Mouse (Mus musculus) retina, postnatal 7 days (tissue): ENCODE results near the gene Hexb.

Experiments
- DNase-seq: peaks from one replicate; pipeline ENCODE4 v3.0.0-alpha.2; 2012; ENCODE audit warnings: low read depth, low spot score

Hexb gene

DNA sequence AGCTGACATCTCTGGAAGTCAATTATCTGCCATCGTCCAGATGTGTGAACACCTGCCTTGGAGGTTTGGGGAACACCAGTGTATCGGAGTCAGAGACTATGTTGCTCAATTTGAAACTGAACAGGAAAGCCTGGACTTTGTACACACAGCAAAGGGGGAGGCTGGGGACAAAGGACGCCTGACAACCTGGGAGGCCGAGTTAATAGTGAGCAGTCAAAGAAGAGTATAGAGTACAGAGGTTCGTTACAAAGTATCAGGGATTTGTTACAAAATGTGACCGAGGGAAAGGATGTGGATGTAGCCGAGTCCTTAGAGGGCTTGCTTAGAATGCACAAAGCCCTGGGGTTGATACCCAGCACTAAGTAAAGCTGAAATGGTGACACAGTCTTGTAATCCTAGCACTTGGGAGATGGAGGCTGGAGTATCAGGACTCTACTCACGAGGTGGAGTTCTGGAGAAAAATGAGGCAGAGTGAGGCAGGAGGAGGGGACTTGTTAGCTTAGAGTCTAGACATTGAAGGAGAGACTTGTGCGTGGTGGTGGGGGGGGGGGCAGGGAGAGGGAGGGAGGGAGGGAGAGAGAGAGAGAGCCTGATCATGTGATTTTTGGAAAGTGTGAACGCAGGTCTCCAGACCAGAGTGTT is 26.3 kb upstream of the Hexb start:
- DNase-seq, result no peak

DNA sequence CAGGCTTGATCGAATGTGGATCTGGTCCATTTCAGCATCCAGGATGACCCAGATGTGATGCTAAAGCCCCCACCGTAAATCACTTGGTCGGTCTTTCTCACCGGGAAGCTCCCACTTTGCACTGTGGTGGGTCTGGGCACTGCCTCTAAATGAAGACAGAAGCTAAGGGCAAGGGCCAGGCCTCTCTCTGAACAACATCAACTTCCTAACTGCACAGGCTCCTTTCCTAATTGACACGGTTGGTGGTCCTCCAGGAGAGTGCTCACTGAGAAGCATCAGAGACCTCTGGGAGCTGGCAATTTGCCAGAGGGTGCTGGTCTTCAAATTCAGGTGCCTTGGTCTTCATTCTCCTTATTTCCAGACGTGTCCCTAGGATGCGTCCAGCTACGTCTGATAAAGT is 25.7 kb upstream of the Hexb start:
- DNase-seq, result no peak

DNA sequence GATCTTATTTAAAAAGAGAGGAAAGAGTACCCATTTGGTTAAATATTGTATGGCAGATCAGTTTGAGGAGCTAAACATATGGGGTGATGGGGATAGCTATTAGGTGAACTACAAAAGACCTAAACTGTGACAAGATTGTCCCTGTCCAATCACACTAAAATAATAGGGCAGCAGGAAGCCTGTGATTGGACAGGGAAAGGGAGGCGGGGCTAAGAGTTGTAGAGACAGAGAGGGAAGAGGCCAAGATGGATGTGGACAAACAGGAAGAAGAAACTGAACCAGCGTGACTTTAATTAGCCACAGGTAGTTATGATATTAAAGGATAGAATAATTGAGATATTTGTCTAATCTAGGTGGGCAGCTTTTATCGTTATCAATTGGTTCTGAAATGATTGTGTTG is 21.9 kb upstream of the Hexb start:
- no peak for DNase-seq

DNA sequence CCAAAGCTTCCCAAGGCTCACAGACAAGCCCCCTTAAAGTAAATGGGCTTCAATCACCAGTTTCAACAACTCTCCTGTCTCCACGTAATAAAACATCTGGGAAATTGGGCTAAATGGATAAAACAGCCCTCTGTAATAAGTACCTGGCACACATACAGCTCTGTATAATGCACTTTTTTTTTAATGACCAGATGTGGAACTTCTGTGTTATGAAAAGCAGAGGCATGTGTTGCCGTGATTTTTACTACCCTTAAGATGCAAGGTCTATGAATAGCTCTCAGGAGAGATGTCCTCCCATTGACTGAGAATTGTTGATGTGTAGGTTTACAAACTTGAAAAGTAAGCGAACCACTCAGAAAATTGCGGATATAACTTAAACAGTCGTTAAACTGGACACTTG is 18.0 kb upstream of the Hexb start:
- no peak for DNase-seq

DNA sequence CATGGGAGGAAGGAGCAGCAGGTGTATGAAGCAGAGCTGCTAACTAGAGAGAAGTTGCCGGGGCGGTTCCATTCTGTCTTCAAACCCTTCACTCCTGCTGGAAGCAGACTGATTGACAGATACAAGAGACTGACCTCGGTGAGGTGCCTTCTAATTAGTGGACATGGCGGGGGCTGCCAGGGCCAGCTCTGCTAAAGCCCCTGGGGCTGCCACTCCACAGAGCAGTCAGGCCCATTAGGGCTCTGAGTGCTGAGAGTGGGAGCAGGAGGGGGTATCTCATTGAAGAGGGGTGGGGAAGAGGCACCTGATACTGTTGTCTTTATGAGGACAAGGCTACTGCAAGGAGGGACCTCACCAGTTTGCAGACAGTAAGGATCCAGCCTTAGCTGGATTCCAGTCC is 17.4 kb upstream of the Hexb start:
- no peak for DNase-seq

DNA sequence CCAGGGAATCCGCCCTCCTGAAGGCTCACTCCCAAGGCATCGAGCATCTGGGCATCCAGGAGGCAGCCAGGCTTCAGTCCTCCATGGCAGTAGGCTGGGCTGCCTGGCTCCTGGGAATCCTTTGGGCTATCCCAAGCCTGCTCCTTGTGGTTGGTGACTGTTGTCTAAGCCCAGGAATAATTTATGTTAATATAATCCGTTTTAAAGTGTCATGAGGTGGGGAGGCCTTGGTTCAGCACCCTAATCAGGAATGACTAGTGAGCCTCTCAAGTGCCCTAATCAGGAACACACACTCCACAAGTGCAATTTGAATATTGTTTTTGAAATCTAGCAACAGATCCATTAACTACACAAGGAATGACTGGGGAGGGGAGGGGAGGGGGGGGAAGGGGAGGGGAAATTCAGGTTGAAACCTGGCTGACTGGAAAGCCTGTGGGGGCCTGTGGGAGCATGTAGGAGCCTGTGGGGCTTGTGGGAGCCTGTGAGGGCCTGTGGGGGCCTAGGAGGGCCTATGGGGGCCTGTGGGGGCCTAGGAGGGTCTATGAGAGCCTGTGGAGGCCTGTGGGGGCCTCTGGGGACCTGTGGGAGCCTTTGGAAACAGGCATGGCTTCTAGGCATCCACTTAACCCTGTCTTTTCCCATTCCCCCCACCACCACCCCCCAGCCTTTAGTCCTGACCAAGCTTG is 16.6 kb upstream of the Hexb start:
- DNase-seq, result no peak

DNA sequence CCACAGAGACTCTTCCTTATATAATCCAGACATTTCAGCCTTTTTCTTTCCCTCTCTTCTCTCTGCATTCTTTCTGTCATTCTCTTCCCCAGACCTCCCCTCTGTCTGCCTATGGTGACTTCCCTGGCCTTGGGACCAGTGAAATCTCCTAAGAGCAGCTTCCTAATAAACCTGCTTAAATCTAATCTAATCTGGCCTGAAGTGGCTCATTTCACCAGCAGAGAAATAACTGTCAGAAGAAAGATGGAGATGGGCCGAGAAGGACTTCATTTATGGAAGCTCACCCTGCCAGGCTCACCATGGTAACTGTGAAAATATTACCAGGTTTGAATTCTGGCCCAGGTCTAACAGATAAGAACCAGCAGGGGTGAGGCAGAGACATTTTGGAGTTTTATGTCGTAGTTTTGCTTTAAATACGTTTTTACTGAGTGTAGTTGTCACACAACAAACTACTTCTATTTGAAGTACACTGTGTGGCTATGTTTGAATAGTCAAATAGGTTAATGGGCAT is 10.4 kb upstream of the Hexb start:
- DNase-seq, result no peak

DNA sequence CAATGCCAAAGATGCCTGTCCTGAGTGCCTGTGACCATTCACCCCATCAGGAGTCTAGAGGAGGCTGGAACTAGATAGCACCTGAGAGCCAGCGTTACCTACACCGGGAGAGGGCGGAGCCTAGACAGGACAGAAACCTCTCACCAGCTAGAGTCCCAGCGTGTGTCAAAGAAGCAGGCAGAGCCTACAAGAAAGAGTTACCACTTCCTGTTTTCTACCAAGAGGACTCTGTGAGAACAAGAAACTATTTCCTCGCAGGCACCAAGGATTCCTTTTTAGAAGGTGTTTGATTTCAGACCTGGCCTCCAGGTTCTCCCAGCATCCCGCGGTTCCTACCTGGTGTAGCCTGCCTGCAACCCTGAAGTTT is 9.9 kb upstream of the Hexb start:
- DNase-seq, result no peak

DNA sequence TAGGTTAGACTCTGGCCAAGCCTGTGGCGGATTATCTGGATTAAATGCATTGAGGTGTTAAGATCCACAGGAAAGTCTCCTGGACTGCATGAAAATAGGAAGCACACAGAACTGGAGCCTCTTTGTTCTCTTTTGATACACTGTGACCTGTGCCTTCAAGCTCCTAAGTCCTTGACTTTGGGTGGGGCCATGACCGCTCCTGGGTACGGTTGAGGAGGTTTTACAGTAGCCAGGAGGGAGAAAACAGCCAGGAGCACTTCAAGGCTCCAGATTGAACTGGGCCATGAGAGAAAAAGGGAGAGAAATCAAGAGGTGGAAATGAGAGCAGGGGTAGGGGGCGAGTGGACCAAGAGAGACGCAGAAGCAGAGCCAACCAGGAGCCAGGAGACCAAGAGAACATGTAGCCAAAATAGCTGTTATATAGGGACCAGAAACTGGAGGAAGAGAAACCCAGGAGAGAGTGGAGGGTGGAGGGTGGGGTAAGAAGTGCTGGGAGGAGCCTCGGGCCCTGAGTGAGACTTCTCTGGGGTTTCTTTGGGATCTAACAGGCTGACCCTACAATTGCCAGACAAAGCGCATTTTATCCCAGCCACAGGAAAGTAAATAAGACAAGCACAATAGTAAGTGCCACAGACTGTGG is 9.4 kb upstream of the Hexb start:
- peak; percentile 19 for DNase-seq

DNA sequence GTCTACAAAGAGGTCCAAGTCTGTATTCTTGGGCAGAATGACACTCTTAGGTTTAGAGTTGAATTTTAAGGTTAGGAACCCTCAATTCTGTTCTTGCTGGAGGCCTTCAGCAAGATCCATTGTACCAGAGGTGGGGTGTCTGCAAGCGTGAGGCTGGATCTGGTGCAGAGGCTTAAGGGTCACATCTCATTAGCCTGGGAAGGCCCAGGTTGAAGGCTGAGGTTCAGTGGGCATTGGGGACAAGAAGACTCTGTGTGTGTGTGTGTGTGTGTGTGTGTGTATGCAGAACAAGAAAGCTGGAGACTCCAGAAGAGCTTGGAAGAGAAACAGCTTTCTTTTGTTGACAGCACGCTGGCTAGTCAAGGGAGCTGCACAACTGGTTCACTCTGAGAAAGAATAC is 7.9 kb upstream of the Hexb start:
- DNase-seq, result no peak

DNA sequence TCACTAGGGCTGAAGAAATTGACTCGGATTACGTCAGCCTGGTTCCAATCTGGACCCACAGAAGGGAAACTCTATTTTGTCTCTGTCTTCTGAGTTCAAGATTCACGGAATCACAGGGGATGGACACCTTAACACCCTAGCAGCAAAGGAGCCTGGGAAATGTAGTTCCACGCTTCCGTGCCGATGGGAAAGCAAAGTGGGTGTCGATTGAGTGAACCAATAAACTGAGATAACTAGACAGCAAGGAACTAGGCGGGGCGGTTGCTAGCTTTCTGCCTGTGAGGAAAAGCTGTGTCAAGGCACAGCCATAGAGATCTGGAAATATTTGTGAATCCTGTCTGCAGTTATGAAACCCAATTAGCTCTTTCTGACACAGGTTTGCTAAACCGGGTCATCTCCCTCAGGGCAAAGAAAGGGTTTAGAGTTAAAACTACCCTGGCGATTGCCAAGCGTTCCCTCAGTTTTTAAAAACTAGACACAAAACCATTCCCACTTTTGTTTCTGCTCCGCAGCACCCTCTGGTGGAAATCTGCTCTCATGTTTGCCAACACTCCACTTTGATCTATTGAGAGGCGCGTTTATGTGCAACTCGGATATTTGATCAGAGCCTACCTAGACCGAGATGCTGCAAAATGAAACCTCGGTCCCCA is 7.0 kb upstream of the Hexb start:
- DNase-seq, result peak; percentile 56

DNA sequence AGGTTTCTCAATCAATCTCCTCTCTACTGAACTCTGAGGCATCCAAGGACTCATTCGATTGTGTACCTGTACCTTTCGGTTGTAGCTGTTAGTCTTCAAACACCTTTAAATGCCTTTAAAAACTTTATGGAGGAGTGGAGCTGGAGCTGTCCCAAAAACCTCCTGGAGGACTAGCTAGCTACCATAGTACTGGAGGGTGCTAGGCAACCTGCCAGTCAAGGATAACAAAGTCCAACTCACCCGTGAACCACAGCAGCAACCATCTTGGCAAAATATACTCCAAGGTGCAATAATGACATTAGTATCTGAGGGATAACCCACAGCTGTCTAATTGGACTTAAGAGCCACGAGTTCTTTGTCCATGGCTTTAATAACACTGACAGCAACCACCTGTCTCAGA is 3.7 kb upstream of the Hexb start:
- no peak for DNase-seq

DNA sequence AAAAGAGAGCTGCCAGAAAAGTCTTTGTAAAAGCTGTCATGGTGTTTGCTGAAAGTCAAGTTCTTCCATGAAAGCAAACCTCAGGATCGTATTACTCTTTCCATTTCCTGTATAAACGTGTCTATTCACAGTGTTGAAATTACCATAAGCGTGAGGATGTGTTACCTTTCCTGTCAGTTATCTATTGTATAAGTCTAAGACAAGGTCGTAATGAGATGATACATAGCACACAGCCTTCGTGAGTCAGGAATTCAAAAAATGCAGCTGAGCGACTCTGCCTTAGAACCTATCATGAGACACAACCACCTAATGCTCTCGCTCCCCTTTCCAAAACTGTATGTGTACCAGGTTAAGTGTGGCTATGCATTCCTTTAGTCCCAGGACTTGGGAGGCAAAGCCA is 2.9 kb upstream of the Hexb start:
- no peak for DNase-seq

DNA sequence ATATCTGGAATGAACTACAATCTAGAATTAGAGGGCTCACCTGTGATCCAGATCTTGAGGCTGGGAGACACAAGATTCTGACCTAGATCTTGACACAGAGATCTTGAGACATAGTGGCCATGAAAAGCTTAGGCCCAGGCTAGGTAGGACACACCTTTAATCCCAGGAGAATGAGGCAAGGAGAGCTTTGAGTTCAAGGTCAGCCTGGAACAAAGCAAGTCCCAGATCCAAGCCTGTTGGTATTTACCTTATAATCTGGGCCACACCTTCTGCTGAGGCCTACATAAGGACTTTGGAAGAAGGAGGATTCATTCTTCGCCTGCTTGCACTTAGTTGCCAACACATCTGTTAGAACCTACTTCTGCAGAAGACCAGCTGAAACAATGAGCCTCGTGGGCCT is 966 bp upstream of the Hexb start:
- no peak for DNase-seq

DNA sequence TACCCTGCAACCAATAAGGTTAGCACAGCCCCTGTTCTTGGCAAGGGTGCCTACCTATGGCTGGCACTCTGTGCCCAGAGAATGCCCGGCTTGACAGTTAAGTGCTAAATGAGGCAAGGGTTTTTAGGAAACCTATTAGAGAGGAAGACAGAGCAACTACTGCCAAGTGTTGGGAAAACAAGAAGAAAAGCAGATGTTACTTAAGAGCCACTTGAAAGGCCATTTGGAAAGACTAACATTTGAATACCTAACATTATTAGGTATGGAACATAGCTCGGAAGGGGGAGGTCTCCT is 1.3 kb downstream of the Hexb start:
- no peak for DNase-seq

DNA sequence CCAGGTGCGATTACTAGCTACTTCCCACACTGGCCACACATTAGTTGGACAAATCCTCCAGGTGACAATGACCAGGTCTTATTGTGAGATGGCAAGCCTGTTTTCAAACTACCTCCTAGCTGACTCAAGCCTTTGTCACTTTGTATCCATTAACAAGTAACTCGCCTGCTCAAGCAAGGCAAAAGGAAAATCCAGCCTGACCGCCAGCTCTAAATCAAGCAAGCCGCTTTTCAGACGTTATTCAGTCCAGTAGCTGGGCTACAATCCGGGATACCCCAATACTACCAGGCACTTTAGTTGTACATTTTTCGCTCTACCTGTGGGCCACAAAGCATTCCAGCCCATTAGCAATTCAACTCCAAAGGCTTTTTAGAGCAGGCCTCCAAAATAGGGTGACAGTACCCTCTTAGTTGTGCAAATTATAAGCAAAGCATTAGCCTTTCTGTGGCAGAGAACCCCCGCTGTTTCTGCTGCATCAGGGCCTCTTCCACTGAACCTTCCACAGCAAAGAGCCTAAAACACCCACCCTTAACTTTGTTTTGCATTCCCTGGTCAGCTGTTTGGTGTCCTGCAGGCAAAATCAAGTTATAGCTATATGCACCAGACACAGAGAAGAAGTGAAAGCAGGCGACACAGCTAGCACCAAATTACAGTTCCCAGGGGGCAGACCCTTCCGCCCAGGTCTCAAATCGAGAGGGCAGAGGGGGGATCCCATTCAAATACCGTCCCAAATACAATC is 1.8 kb downstream of the Hexb start:
- DNase-seq, result no peak

DNA sequence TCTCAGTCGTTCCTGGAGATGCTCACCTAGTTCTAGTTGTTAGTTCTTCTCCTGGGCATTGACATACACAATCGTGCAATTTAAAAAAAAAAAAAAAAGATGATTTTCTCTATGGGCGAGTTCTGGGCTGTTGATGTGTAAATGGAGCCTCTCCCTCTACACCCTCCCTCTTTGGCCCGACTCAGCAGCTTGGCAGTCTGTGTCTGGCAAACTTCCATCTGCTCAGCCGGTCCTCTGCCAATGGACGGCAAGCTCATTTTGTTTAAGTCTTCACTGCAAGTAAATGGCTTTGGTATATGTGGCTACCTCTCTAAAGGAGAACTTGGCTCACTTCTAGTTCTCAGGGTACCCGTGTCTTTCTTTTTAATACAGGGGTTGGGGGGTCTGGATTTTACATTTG is 4.7 kb downstream of the Hexb start:
- peak; percentile 16 for DNase-seq

DNA sequence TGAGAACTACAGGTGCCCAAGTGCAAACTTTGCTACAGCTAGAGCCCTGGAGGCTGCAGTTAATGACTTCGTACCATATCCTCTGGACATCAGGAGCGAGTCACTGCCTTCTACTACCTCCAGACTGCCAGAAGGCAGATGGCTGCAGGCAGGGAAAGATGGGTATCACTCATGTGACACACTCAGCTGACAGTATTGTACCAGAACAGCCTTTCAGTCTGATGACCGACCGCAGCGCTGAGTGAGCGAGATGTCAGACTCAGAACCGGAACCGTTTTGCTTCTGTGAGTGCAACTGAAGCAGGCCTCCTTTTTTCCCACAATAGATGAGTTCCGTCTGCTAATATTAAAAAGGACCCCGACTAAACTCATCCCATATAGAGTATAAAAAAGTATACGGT is 5.5 kb downstream of the Hexb start:
- no peak for DNase-seq

DNA sequence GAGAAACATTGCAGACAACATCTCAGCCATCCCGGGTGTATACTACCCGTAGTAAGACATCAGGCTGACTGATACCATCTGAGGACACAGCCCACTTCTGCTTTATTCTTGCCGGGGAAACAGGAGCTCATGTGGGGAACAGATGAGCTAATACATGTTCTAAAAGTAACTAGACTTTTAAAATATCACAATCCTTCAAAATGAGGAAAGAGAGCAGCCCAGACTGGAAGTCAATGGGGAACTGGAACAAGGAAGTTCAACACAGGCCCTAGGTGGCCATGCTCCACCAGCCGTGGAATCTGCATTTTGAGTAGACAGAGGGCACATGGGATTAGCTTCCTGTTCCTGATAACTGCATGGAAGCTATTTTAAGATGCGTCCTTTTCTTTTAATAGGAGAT is 10.5 kb downstream of the Hexb start:
- DNase-seq, result no peak

DNA sequence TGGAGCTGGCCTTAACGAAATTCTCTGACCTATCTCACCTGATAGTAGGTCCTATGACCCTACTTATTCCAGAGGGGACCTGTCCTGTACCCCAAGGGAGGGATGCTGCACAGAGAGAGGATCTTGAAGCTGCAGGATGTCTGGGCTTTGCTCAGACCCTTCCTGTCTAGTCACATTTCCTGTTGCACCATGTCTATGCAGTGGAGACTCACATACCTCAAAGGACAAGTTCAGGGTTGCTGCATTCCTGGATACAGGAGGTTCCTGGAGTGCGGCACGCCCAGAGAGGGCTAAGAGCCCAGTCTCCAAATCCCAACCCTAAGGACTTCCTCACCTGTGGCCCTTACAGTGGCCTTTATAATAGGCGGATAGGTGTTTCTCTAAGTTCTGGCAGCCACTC is 11.8 kb downstream of the Hexb start:
- DNase-seq, result no peak

DNA sequence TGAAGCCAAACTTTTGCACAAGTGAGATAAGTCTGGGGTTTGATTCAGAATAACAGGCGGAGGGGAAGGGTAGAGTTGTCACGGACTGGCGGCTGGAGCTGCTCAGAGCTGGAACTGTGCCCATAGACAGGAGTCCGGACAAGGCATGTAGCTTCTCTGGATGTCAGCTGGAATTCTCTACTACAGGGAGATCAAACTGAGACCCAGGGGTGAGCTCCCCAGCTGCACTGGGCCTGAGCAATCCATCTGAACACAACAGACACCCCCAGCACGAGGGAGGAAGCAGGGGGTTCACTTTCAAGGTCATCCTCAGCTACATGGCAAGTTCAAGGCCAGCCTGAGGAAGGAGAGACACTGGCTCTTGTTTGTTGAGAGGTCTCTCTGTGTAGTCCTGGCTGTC is 13.5 kb downstream of the Hexb start:
- no peak for DNase-seq

DNA sequence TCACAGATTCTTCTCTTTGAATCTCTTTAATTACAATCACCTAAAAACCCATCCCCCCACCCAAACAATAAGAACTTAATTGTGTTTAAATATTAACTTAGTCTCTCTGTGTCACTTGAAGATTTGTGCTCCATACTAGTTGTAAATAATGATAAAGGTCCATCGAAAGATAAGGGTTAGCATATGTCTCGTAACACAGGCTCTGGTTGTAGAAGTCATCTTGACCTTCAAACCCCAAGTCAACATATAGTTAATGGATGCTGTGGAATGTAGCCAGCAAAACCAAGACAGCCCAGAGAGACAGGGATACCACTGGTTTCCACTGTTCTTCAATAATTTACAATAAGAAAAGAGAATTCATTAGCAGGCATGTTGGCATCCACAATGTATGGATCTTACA is 14.0 kb downstream of the Hexb start:
- DNase-seq, result no peak
